Mouse (Mus musculus) embryonic stem cell, embryonic (primary cell): ENCODE data around the gene Ubr2.

Experiments
- CTCF ChIA-PET, 4 experiments: fragments of 300-600 bp in 2 of 4; fragments of 350-600 bp in 2 of 4; sonication (Branson Sonifier 250); formaldehyde crosslinking; loops; one replicate each; lab custom pipeline; 2022; ENCODE audit warnings: inconsistent platforms in 2 of 4; lab: Charles Lee
- POLR2A ChIA-PET, 4 experiments: fragments of 300-600 bp in 2 of 4; fragments of 350-600 bp in 2 of 4; sonication (Branson Sonifier 250); formaldehyde crosslinking; loops; one replicate each; lab custom pipeline; 2022; ENCODE audit warnings: antibody characterized with exemption in 4 of 4, inconsistent platforms in 1 of 4; lab: Charles Lee

Ubr2 gene

DNA sequence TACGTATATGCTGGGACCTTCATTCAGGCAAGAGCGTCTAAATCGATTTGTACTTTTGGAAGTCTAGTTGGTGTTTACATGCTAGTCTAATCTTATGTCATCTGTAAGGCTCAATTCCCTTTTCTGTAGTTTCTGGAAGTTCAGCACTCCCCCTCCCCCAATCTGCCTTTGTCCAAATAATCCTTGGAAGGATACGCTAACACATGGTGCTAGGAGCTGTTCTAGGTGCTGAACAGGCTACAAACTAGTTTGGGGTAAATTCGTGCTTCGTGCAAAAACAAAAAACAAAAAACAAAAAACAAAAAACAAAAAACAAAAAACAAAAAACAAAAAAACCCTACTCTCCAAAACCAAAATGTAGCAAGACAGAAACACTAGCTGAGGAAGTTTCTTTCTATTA, 89.5 kb downstream of the Ubr2 start:
- ChIA-PET CTCF (interaction anchor here (0.6 to 1.4 kb wide), 5 partner anchors 12 to 505 kb away, joined by 3 to 4 read pairs (median 4); no protein-coding TSS in a partner anchor), POLR2A (interaction anchor here in 3 of 4 experiments (0.8 to 1.5 kb wide), 7 partner anchors 8 to 31 kb away, joined by 3 to 9 read pairs (median 3); partner anchors contain the start of gene Tbcc (in 2 of the 3))

- ChIA-PET CTCF (interaction anchor here in 3 of 4 experiments (0.7 to 1.9 kb wide), 6 partner anchors 10 to 1277 kb away, joined by 3 to 5 read pairs (median 3); no protein-coding TSS in a partner anchor), POLR2A (interaction anchor here in 2 of 4 experiments (0.9 to 2.2 kb wide), 4 partner anchors 9 to 25 kb away, joined by 3 to 6 read pairs (median 3); partner anchors contain the start of gene Prph2 (in 1 of the 2))
Measured at GRCm38 (mm10) chr17:46918951-46919350, 91.4 kb downstream of the Ubr2 start.

- CTCF ChIA-PET: interaction anchor here in 2 of 4 experiments (0.5 to 1.0 kb wide), 5 partner anchors 14 to 663 kb away, joined by 3 to 9 read pairs (median 3); no protein-coding TSS in a partner anchor
Measured at GRCm38 (mm10) chr17:46915129-46915528, 95.2 kb downstream of the Ubr2 start.

GRCm38 (mm10) chr17:46912331-46912730, 98.0 kb downstream of the Ubr2 start:
- ChIA-PET POLR2A (interaction anchor here in 2 of 4 experiments (0.6 to 2.1 kb wide), 3 partner anchors 16 to 497 kb away, joined by 3 to 5 read pairs (median 3); no protein-coding TSS in a partner anchor), CTCF (interaction anchor here (0.5 to 1.7 kb wide), 5 partner anchors 9 to 563 kb away, joined by 3 to 5 read pairs (median 3); no protein-coding TSS in a partner anchor)

More at GRCm38 (mm10) chr17:46915129-46915528, 95.2 kb downstream of the Ubr2 start:
- POLR2A ChIA-PET: interaction anchor here in 1 of 4 experiments (0.6 to 2.9 kb wide), 3 partner anchors 11 to 74 kb away, joined by 3 to 10 read pairs (median 3); no protein-coding TSS in a partner anchor

- POLR2A ChIA-PET: interaction anchor here in 3 of 4 experiments (0.6 to 2.1 kb wide), 10 partner anchors 9 to 577 kb away, joined by 3 to 6 read pairs (median 3); no protein-coding TSS in a partner anchor
- CTCF ChIA-PET: interaction anchor here in 2 of 4 experiments (0.6 to 1.1 kb wide), 2 partner anchors 24 to 328 kb away, joined by 3 to 4 read pairs; no protein-coding TSS in a partner anchor
Measured at GRCm38 (mm10) chr17:46910186-46910585, 100.2 kb downstream of the Ubr2 start, which contains the start of gene Prph2. Gene Prph2, plus strand, starts transcription at chr17:46910459.

DNA sequence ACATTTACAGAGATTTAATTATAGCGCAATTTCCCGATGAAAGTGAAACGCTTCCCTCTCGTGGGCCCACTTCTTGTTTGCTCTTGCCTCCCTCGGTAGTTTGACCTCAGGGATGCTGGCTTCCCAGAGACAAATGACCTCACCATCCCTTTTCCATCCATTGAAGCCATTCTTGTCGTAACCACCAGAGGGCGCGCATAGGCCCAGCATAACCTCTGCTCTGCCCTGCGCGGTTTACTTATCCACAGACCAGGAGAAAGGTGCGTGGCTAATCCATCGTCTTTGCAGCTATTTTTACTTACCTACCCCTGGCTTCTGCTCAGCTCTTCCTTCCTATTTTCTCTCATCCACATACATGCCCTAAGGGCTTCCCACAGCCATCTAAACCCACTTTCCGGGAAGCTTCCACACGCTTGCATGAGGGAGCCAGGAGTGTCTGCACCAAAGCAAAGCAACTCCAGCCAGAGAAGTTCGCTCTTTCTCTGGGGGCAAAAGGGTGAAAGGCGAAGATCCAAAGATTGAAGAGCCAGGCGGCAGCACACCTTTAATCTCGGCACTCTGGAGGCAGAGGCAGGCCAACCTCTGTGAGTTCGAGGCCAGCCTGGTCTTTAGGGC, 106.4 kb downstream of the Ubr2 start:
- ChIA-PET POLR2A (interaction anchor here (0.5 to 1.7 kb wide), 10 partner anchors 11 to 259 kb away, joined by 3 to 11 read pairs (median 3); partner anchors contain the start of gene Tbcc (in 2 of the 4)), CTCF (interaction anchor here (0.5 to 1.8 kb wide), 16 partner anchors 8 to 716 kb away, joined by 3 to 7 read pairs (median 3); partner anchors contain the start of gene Tbcc (in 1 of the 4))

GRCm38 (mm10) chr17:46900941-46901340, 109.4 kb downstream of the Ubr2 start:
- CTCF ChIA-PET: interaction anchor here in 2 of 4 experiments (0.5 to 2.1 kb wide), 7 partner anchors 10 to 214 kb away, joined by 3 to 11 read pairs (median 3); partner anchors contain the start of gene Tbcc (in 1 of the 2)
- POLR2A ChIA-PET: interaction anchor here in 3 of 4 experiments (0.6 to 3.9 kb wide), 17 partner anchors 9 to 346 kb away, joined by 3 to 33 read pairs (median 4); partner anchors contain the start of genes Tbcc (in 3 of the 3), Bicral (in 1 of the 3), Cnpy3 (in 1 of the 3) and Prph2 (in 1 of the 3)

GRCm38 (mm10) chr17:46897221-46897950, 113.0 kb downstream of the Ubr2 start:
- CTCF ChIA-PET: interaction anchor here in 1 of 4 experiments (0.6 to 0.9 kb wide), 2 partner anchors 288 to 698 kb away, joined by 3 read pairs; no protein-coding TSS in a partner anchor

DNA sequence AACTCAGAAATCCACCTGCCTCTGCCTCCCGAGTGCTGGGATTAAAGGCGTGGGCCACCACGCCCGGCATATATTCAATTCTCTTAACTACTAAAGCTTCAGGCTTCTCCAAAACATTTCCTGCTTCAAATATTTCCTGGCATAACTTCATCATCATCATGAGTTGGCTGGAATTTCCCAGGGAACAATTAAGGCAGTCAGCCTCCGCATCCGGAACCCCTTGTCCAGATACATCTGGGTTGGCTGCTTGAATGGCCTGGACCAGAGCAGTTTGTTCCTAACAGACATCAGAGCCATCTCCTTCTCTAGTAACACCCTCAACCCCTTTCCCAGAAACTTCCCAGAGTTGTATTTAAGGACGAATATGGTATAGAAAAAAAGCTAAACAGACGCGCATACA, 114.9 kb downstream of the Ubr2 start:
- CTCF ChIA-PET: interaction anchor here in 2 of 4 experiments (0.6 to 1.2 kb wide), 3 partner anchors 9 to 49 kb away, joined by 3 to 7 read pairs (median 6); no protein-coding TSS in a partner anchor
- POLR2A ChIA-PET: interaction anchor here in 3 of 4 experiments (0.6 to 1.5 kb wide), 8 partner anchors 9 to 1321 kb away, joined by 3 to 6 read pairs (median 4); partner anchors contain the start of gene Klhdc3 (in 1 of the 3)

More at GRCm38 (mm10) chr17:46897221-46897950, 113.0 kb downstream of the Ubr2 start:
- POLR2A ChIA-PET: interaction anchor here in 3 of 4 experiments (0.6 to 1.7 kb wide), 10 partner anchors 10 to 116 kb away, joined by 3 to 6 read pairs (median 3); partner anchors contain the start of gene Bicral (in 1 of the 3)

DNA sequence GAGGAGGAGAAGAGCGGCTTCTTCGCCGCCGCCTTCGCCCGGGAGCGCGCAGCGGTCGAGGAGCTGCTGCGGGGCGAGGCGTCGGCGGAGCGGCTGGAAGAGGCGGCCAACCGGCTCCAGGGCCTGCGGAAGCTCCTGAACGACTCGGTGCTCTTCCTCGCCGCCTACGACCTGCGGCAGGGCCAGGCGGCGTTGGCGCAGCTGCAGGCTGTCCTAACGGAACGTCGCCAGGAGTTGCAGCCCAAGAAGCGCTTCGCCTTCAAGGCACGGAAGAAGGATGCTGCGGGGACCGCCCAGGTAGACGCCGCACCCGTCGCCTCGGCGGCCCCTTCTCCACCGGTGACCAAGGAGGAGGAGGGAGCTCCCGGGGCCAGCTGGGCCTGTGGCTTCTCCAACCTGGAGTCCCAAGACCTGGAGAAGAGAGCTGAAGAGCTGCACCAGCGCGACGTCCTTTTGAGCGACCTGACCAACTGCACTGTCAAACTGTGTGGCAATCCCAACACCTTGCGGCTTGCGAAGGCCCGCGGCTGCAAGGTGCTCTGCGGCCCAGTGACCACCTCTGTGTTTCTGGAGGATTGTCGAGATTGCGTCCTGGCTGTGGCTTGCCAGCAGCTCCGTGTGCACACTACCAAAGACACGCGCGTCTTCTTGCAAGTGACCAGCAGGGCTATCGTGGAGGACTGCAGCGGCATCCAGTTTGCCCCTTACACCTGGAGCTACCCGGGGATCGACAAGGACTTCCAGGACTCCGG, 119.3 kb downstream of the Ubr2 start:
- CTCF ChIA-PET: interaction anchor here (0.5 to 1.7 kb wide), 50 partner anchors 9 to 1705 kb away, joined by 3 to 16 read pairs (median 4); partner anchors contain the start of genes 2310039H08Rik (in 2 of the 4), Abcc10 (in 1 of the 4), Cnpy3 (in 1 of the 4) and Rpl7l1 (in 1 of the 4)
- POLR2A ChIA-PET: interaction anchor here (0.5 to 14.4 kb wide), 137 partner anchors 9 to 1538 kb away, joined by 3 to 179 read pairs (median 4); partner anchors contain the start of genes 2310039H08Rik (in 4 of the 4), Bicral (in 4 of the 4), Rpl7l1 (in 3 of the 4) and Ppp2r5d (in 2 of the 4)

DNA sequence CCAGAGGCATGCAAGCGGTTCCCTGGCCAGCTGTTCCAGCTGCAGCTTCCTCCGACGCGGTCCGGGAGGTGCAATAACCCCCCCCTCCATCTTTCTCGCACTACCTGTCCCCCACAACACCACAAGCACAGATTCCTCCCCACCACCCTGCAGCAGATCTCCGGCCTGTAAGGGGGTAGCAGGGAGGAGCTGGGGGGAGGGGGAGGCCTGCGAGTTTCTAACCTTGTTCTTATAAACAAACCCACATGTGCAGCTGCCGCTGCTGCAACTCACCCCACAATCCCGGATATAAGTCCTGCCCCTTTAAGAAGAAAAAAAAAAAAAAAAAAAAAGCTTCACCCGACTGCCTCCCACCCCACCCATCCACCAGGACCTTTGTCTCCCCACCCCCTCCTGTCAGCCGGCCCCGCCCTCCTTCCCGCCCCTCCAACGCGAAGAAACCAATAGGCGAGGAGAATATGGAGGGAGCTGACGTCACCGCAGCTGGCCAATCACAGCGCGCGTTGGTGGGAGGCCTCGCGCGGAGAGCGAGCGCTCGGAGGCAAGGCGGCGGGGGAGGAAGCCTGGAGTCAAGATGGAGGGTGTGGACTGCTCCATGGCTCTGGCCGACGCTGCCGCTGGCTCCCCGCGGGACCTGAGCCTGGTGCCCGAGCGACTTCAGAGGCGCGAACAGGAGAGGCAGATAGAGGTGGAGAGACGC, 120.1 kb downstream of the Ubr2 start, which contains the start of gene Tbcc:
Gene Tbcc (plus strand): TSS at position 569 of the 700 bp plus-strand sequence.
- ChIA-PET CTCF (interaction anchor here (0.5 to 1.7 kb wide), 60 partner anchors 9 to 1706 kb away, joined by 3 to 18 read pairs (median 4); partner anchors contain the start of genes 2310039H08Rik (in 2 of the 4), Abcc10 (in 1 of the 4), Cnpy3 (in 1 of the 4) and Klhdc3 (in 1 of the 4)), POLR2A (interaction anchor here (0.5 to 14.4 kb wide), 164 partner anchors 8 to 1537 kb away, joined by 3 to 179 read pairs (median 4); partner anchors contain the start of genes 2310039H08Rik (in 4 of the 4), Bicral (in 4 of the 4), Rpl7l1 (in 3 of the 4) and Ppp2r5d (in 2 of the 4))

- ChIA-PET CTCF (interaction anchor here in 3 of 4 experiments (0.5 to 1.7 kb wide), 21 partner anchors 10 to 518 kb away, joined by 3 to 18 read pairs (median 5); partner anchors contain the start of genes Cnpy3 (in 1 of the 3), Klhdc3 (in 1 of the 3) and Rpl7l1 (in 1 of the 3)), POLR2A (interaction anchor here (0.5 to 14.4 kb wide), 95 partner anchors 8 to 604 kb away, joined by 3 to 179 read pairs (median 5); partner anchors contain the start of genes 2310039H08Rik (in 3 of the 4), Bicral (in 3 of the 4), Rpl7l1 (in 3 of the 4) and Ppp2r5d (in 2 of the 4))
Measured at GRCm38 (mm10) chr17:46889450-46890084, 120.8 kb downstream of the Ubr2 start.

DNA sequence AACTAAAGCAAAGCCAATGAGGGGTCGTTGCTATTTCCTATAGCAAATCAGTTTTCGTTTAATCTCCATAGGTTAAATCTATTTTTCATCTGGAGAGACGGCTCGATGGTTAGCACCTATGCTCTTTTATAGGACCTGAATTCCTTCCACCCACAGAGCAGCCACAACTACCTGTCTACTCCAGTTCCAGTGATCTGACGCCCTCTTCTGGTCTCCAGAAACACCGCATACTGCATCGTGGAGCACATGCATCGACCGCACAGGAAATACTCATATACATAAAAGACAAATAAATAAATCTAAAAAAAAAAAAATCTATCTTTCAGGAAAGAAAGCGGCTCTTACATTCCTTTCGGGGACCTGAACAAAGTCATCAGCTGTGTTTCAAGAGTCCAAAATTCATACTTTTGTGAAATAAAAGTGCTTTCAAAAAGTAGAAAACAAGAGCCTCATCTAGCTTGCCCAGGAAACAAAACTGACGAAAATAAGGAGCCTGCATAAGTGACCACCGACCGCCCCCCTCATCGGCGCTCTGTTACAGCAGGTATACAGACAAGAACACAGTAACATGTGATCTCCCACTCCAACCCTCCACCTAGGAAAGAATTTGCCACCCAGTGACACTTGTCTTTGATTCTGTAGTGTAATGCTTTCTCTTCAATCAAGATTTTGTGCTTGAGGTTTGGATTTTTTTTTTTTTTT, 121.7 kb downstream of the Ubr2 start:
- ChIA-PET CTCF (interaction anchor here (0.6 to 4.0 kb wide), 10 partner anchors 11 to 923 kb away, joined by 3 to 23 read pairs (median 4); no protein-coding TSS in a partner anchor), POLR2A (interaction anchor here in 3 of 4 experiments (0.5 to 14.4 kb wide), 8 partner anchors 12 to 184 kb away, joined by 4 to 179 read pairs (median 5); partner anchors contain the start of gene 2310039H08Rik (in 1 of the 3))
